Mouse (Mus musculus): ENCODE measurements at regions not wholly inside any gene's neighbourhood (a gene's known extent, or its start where the extent isn't known, plus 50 kb on each side); places are given as distances from the start of the nearest gene placed in this dataset.

DNA sequence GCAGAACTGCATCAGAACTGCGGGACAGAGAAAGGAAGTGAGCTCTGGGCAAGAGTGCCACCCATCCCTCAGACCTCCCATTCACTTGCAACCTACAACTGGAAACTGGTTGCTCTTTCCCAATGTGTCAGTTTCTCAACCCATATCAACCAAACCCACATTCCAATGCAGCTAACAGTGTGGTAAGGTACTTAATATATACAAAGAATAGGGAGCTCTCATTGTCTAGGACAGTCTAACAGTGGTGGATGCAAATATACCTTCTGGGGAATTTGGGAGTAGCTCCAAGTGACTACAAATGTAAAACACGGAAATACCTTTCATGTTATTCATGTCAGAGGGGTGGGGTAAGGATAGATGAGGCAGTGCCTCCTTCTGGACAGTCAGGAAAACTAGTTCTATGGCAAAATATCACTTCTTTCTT lies 171.0 kb upstream of the Smim15 start:
- TF ChIP-seq CHD2 (IDR thresholded peaks at IDR 0.05; ENCODE audit: low read depth, low read length) (no peak), ZC3H11A (IDR thresholded peaks at IDR 0.05; ENCODE audit: borderline replicate concordance, low read depth, low read length) (no peak), HCFC1 (IDR thresholded peaks at IDR 0.05; ENCODE audit: borderline replicate concordance, insufficient read depth, low read length) (no peak)
